Mouse (Mus musculus) bone marrow, adult 2 months (tissue): ENCODE measurements around the gene Arhgef28.

Experiments used
- CTCF ChIP-seq: fragments of 200-500 bp; IDR thresholded peaks from 2 replicates; pipeline ENCODE4 v1.5.1; 2011; ENCODE audit warnings: low read length, control low read depth; ENCODE audit not compliant: control insufficient read depth, insufficient read depth
- POLR2A ChIP-seq: fragments of 200-500 bp; IDR thresholded peaks from 2 replicates; pipeline ENCODE4 v1.6.1; 2011; ENCODE audit warnings: low read depth, mild to moderate bottlenecking, control low read depth, low read length, borderline replicate concordance; ENCODE audit not compliant: control insufficient read depth

- no peak for TF ChIP-seq POLR2A
- no peak for TF ChIP-seq CTCF
These were observed 20.0 kb upstream of the Arhgef28 start for GRCm38 (mm10) chr13:98226225-98226624.
